Mouse (Mus musculus): ENCODE measurements at regions not wholly inside any gene's neighbourhood (a gene's known extent, or its start where the extent isn't known, plus 50 kb on each side); places are given as distances from the start of the nearest gene placed in this dataset.

GRCm38 (mm10) chr14:74219761-74220160 is 420.9 kb upstream of the Htr2a start:
- TF ChIP-seq POLR2A (IDR thresholded peaks at IDR 0.05; ENCODE audit: control insufficient read depth, low read depth, low read length) (no peak), CTCF (IDR thresholded peaks at IDR 0.05; ENCODE audit: control insufficient read depth, insufficient read depth, insufficient replicate concordance, low read depth, low read length) (no peak)
